Mouse (Mus musculus) intestine, embryonic 14.5 days (tissue): ENCODE results near the gene Phactr3. TPM values are rescaled to one million over a fixed set of nuclear protein-coding genes. Genes with fewer than 3 reads are reported as not detected.

Experiments used
- ATAC-seq: fragments of 200-750 bp; cut with Nextera tagmentation; replicated peaks from 2 replicates; pipeline ENCODE4 v1.8.0; 2017; ENCODE audit warnings: low read depth, moderate number of reproducible peaks, moderate TSS enrichment, moderate library complexity; ENCODE audit not compliant: low FRiP score, low TSS enrichment
- DNase-seq: peaks from one replicate; pipeline ENCODE4 v3.0.0-alpha.2; 2018; ENCODE audit warnings: low spot score
- H3K27ac ChIP-seq: fragments of 300-500 bp; sonication (generic); 2 replicates; pipeline ENCODE4 v1.5.1; 2014; ENCODE audit warnings: low read depth, mild to moderate bottlenecking, control low read depth
- H3K27me3 ChIP-seq: fragments of 300-500 bp; sonication (generic); replicated peaks from 2 replicates; pipeline ENCODE4 v1.6.1; 2014; ENCODE audit warnings: low read length, control low read depth; ENCODE audit not compliant: control insufficient read depth, insufficient read depth
- H3K36me3 ChIP-seq: fragments of 300-500 bp; sonication (generic); 2 replicates; pipeline ENCODE4 v1.6.1; 2014; ENCODE audit warnings: low read length, control low read depth; ENCODE audit not compliant: control insufficient read depth, insufficient read depth
- H3K4me1 ChIP-seq: fragments of 300-500 bp; sonication (generic); replicated peaks from 2 replicates; pipeline ENCODE4 v1.6.1; 2014; ENCODE audit warnings: low read length, control low read depth, mixed read lengths; ENCODE audit not compliant: control insufficient read depth, insufficient read depth
- H3K4me2 ChIP-seq: fragments of 300-500 bp; sonication (generic); 2 replicates; pipeline ENCODE4 v1.6.1; 2014; ENCODE audit warnings: low read length
- H3K4me3 ChIP-seq: fragments of 300-500 bp; sonication (generic); 2 replicates; pipeline ENCODE4 v1.5.1; 2014; ENCODE audit warnings: low read depth, low read length, control low read depth, mixed read lengths
- H3K9ac ChIP-seq: fragments of 300-500 bp; sonication (generic); 2 replicates; pipeline ENCODE4 v1.6.1; 2014; ENCODE audit warnings: mild to moderate bottlenecking, low read length
- H3K9me3 ChIP-seq: fragments of 300-500 bp; sonication (generic); 2 replicates; pipeline ENCODE4 v1.6.1; 2016; ENCODE audit warnings: low read length, control low read depth; ENCODE audit not compliant: control insufficient read depth
- WGBS: fragments of 180-500 bp; shearing (Covaris S2); extraction: QIAGEN DNeasy Blood & Tissue Kit; methylation state at CpG from one replicate; pipeline ENCODE4 v1.1.7; 2014; 5-methylcytosine and 5-hydroxymethylcytosine counted together
- polyA plus RNA-seq: library from polyadenylated mRNA; unstranded; fragments of >200 nt; fragmentation: Nextera tagmentation; extraction: Ambion mirVana; gene quantifications from 2 replicates; pipeline ENCODE4 v1.2.1, GENCODE M21; 2014

Phactr3 gene
- polyA plus RNA-seq, 1 experiment from 2014 or later, result 2.3 TPM

GRCm38 (mm10) chr2:178143024-178143415 is 24.2 kb downstream of the Phactr3 start:
- no peak overlapping the region; the same call in 1 of the 2 replicates for H3K4me2 ChIP-seq
- no peak overlapping the region for H3K27ac ChIP-seq
- no peak overlapping the region for H3K9ac ChIP-seq
- no peak for ATAC-seq
- no peak for DNase-seq
- no peak overlapping the region for H3K4me3 ChIP-seq
- no peaks in the 10 kb centered on the region for H3K4me1 ChIP-seq
- no peaks in the 10 kb centered on the region for H3K9me3 ChIP-seq
- no peaks in the 10 kb centered on the region for H3K36me3 ChIP-seq
- 9% methylated on average over 3 of the region's 3 CpGs for WGBS
- peaks cover 29% of the 10 kb centered on the region for H3K27me3 ChIP-seq

- Histone ChIP-seq H3K27ac (no peak overlapping the region), H3K27me3 (peaks cover 29% of the 10 kb centered on the region), H3K9me3 (no peaks in the 10 kb centered on the region), H3K4me3 (no peak overlapping the region), H3K9ac (no peak overlapping the region), H3K4me1 (no peaks in the 10 kb centered on the region), H3K36me3 (no peaks in the 10 kb centered on the region), H3K4me2 (no peak overlapping the region)
- 62% methylated on average over 1 of the region's 1 CpGs for WGBS
- no peak for ATAC-seq
- DNase-seq, result no peak
Observed at GRCm38 (mm10) chr2:178143898-178144297, 25.1 kb downstream of the Phactr3 start.

- no peak for ATAC-seq
- Histone ChIP-seq H3K27me3 (0 out of 2 replicates have a peak, but pooled peaks cover 1% of the 10 kb centered on the region), H3K27ac (no peak overlapping the region), H3K36me3 (no peaks in the 10 kb centered on the region), H3K4me1 (no peaks in the 10 kb centered on the region), H3K4me3 (no peak overlapping the region), H3K4me2 (no peak overlapping the region), H3K9ac (no peak overlapping the region), H3K9me3 (no peaks in the 10 kb centered on the region)
- WGBS, result 80% methylated on average over 1 of the region's 1 CpGs
- no peak for DNase-seq
Observed at GRCm38 (mm10) chr2:178149312-178149711, 30.5 kb downstream of the Phactr3 start.

- WGBS, result 82% methylated on average over 5 of the region's 5 CpGs
Observed at GRCm38 (mm10) chr2:178150697-178151096, 31.9 kb downstream of the Phactr3 start.

GRCm38 (mm10) chr2:178153601-178154000 is 34.8 kb downstream of the Phactr3 start:
- DNase-seq (no peak), ATAC-seq (no peak)
- no peaks in the 10 kb centered on the region for H3K9me3 ChIP-seq
- H3K27ac ChIP-seq, result no peak overlapping the region
- H3K36me3 ChIP-seq, result no peaks in the 10 kb centered on the region
- no peak overlapping the region for H3K4me3 ChIP-seq
- 90% methylated on average over 2 of the region's 2 CpGs for WGBS
- no peak overlapping the region for H3K9ac ChIP-seq
- no peak overlapping the region for H3K4me2 ChIP-seq
- H3K4me1 ChIP-seq, result no peaks in the 10 kb centered on the region
- H3K27me3 ChIP-seq, result no peaks in the 10 kb centered on the region

More at GRCm38 (mm10) chr2:178150697-178151096, 31.9 kb downstream of the Phactr3 start:
- H3K36me3 ChIP-seq, result no peaks in the 10 kb centered on the region
- no peaks in the 10 kb centered on the region for H3K9me3 ChIP-seq
- no peak overlapping the region for H3K9ac ChIP-seq
- no peak for ATAC-seq
- no peaks in the 10 kb centered on the region for H3K27me3 ChIP-seq
- DNase-seq, result no peak
- no peak overlapping the region for H3K27ac ChIP-seq
- no peak overlapping the region for H3K4me2 ChIP-seq
- no peak overlapping the region for H3K4me3 ChIP-seq
- no peaks in the 10 kb centered on the region for H3K4me1 ChIP-seq

GRCm38 (mm10) chr2:178154129-178154528 is 35.4 kb downstream of the Phactr3 start:
- Histone ChIP-seq H3K4me3 (no peak overlapping the region), H3K9ac (no peak overlapping the region), H3K27me3 (no peaks in the 10 kb centered on the region), H3K4me1 (no peaks in the 10 kb centered on the region), H3K4me2 (no peak overlapping the region), H3K36me3 (no peaks in the 10 kb centered on the region), H3K27ac (no peak overlapping the region), H3K9me3 (no peaks in the 10 kb centered on the region)
- no peak for ATAC-seq
- no peak for DNase-seq
- WGBS, result 50% methylated on average over 5 of the region's 5 CpGs

- no peaks in the 10 kb centered on the region for H3K9me3 ChIP-seq
- H3K9ac ChIP-seq, result no peak overlapping the region
- no peaks in the 10 kb centered on the region for H3K36me3 ChIP-seq
- no peak overlapping the region for H3K4me3 ChIP-seq
- no peak overlapping the region for H3K4me2 ChIP-seq
- H3K27ac ChIP-seq, result no peak overlapping the region
- 47% methylated on average over 4 of the region's 4 CpGs for WGBS
- ATAC-seq, result no peak
- DNase-seq, result no peak
- no peaks in the 10 kb centered on the region for H3K4me1 ChIP-seq
- no peaks in the 10 kb centered on the region for H3K27me3 ChIP-seq
Observed at GRCm38 (mm10) chr2:178154576-178154975, 35.8 kb downstream of the Phactr3 start.

- H3K4me1 ChIP-seq, result no peaks in the 10 kb centered on the region
- H3K4me2 ChIP-seq, result no peak overlapping the region
- DNase-seq, result no peak
- no peak overlapping the region for H3K4me3 ChIP-seq
- H3K9me3 ChIP-seq, result no peaks in the 10 kb centered on the region
- no peaks in the 10 kb centered on the region for H3K27me3 ChIP-seq
- 85% methylated on average over 8 of the region's 8 CpGs for WGBS
- H3K36me3 ChIP-seq, result no peaks in the 10 kb centered on the region
- no peak overlapping the region for H3K9ac ChIP-seq
- H3K27ac ChIP-seq, result no peak overlapping the region
- no peak for ATAC-seq
Observed at GRCm38 (mm10) chr2:178155176-178155916, 36.6 kb downstream of the Phactr3 start.

- H3K9me3 ChIP-seq, result no peaks in the 10 kb centered on the region
Observed at GRCm38 (mm10) chr2:178155917-178156282, 37.1 kb downstream of the Phactr3 start.

More at GRCm38 (mm10) chr2:178155917-178156282, 37.1 kb downstream of the Phactr3 start:
- Histone ChIP-seq H3K4me1 (no peaks in the 10 kb centered on the region), H3K9ac (no peak overlapping the region), H3K4me3 (no peak overlapping the region), H3K4me2 (no peak overlapping the region), H3K27ac (no peak overlapping the region), H3K36me3 (no peaks in the 10 kb centered on the region), H3K27me3 (no peaks in the 10 kb centered on the region)
- DNase-seq (no peak), ATAC-seq (no peak)
- 42% methylated on average over 1 of the region's 1 CpGs for WGBS
